21 mouse cellular contexts compared by ENCODE assay signal in the genomic region with DNA sequence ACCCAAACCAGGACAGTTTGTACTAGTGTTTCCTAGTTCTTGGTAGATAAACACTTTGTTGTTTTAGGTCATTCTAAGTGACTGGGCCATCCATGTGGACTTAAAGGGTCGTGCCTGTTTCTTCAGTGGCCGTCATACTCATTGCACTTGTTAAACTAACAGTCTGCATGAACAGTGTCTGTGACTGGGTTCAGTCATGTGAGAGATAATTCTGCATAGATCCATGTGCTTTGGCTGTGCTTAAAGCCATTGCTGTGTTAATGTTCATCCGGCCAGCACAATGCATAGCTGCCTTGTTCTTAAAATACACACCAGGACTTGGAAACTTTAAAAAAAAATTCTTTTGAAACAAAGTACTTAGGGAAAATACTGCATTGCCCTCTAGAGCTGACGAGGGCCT.
DNase-seq lines count a peak whose midpoint lies in the region; TF ChIP-seq lines count a peak whose summit lies in the region.
"Had no signal": no experiment of that assay in that cellular context is flagged by ENCODE, and none has a peak within 500 bp of the region (broad histone marks: within the 10 kb centered on the region; RNA-seq: fewer than 3 reads in every experiment).

No protein-coding gene starts in this region.

- no peak for TF ChIP-seq POLR2A in brain, embryonic 14.5 days (IDR thresholded peaks at IDR 0.05; ENCODE audit: borderline replicate concordance, extremely low read depth, insufficient read depth, insufficient read length, poor library complexity, severe bottlenecking)

- peak; percentile 5 for DNase-seq in cerebellum, adult 9-10 months
- DNase-seq in cerebellum, postnatal 14 days: no peak
- DNase-seq in heart, adult 11 months: peak; percentile 24
- no peak for DNase-seq in heart, postnatal 14 days
- peak; percentile 79 for DNase-seq in brain, embryonic 14.5 days (ENCODE audit: low read depth)
- peak; percentile 66 for DNase-seq in retina, embryonic 14.5 days (ENCODE audit: low spot score)
- DNase-seq in gastrocnemius, postnatal 14 days: no peak
- DNase-seq: adrenal gland, adult 2 months; adrenal gland, postnatal 36 days; cerebellum, adult 2 months; cerebellum, postnatal 36 days; gastrocnemius, postnatal 36 days; heart, adult 2 months; heart, postnatal 4 days; kidney, adult 11 months; kidney, postnatal 25 days; lung, embryonic 14.5 days; lung, postnatal 14 days; right cerebral cortex, adult 18-20 months; spleen, adult 18-20 months; thymus, postnatal 14 days had no signal

- TF ChIP-seq CTCF in brain, embryonic 14.5 days (IDR thresholded peaks at IDR 0.05; ENCODE audit: borderline replicate concordance, extremely low read depth, insufficient read depth, insufficient read length): no peak

- intact Hi-C loops in heart, postnatal 14 days (cut with DNase I): no loop called here
- intact Hi-C loops in gastrocnemius, postnatal 14 days (cut with DNase I; ENCODE audit: low total_unique reads): no loop called here

Comparison
In these comparisons a context has a peak if more than half of its experiments do, and no peak if none do; other contexts are left out.
1. DNase-seq: peak in cerebellum, adult 9-10 months (single experiment), heart, adult 11 months (single experiment), brain, embryonic 14.5 days (single experiment) and retina, embryonic 14.5 days (single experiment); none in cerebellum, postnatal 14 days (0 of 2), heart, postnatal 14 days (0 of 2) and gastrocnemius, postnatal 14 days (single experiment).